Mouse (Mus musculus): Measurements from ENCODE around the gene Xpo1. TPM values are rescaled to one million over a fixed set of nuclear protein-coding genes. Genes with fewer than 3 reads are reported as not detected.

Xpo1 gene
- polyA plus RNA-seq, 2 experiments: 25.7 to 50.3 TPM

GRCm38 (mm10) chr11:23236015-23236414, 19.8 kb upstream of the Xpo1 start:
- H3K4me1 ChIP-seq (replicated peaks; ENCODE audit: control insufficient read depth in 2 of 2, insufficient read depth in 2 of 2, low read length in 1 of 2): no peaks in the 10 kb centered on the region
- no peak for DNase-seq (ENCODE audit: low read depth in 3 of 3, low spot score in 3 of 3)
- ATAC-seq (ENCODE audit: insufficient read depth): no peak
- no peak overlapping the region for H3K4me3 ChIP-seq (ENCODE audit: insufficient read depth in 1 of 2, low read depth in 2 of 2, low read length in 2 of 2)
- 39% methylated on average over 4 of the region's 4 CpGs for WGBS (ENCODE audit: insufficient replicate concordance)
- H3K36me3 ChIP-seq (replicated peaks; ENCODE audit: control insufficient read depth, insufficient read depth, low read depth): no peaks in the 10 kb centered on the region
- no peaks in the 10 kb centered on the region for H3K27me3 ChIP-seq (ENCODE audit: control insufficient read depth, insufficient read depth, low read length)
- TF ChIP-seq EP300 (IDR thresholded peaks at IDR 0.05; ENCODE audit: low read depth) (no peak), CTCF (IDR thresholded peaks at IDR 0.05; ENCODE audit: low read depth) (no peak)
- H3K4me2 ChIP-seq (ENCODE audit: low read depth): no peak overlapping the region
- no peak overlapping the region for H3K9ac ChIP-seq (replicated peaks)
- H3K9me3 ChIP-seq (ENCODE audit: control insufficient read depth, low read length): no peaks in the 10 kb centered on the region
- no peak overlapping the region for H3K27ac ChIP-seq

- Histone ChIP-seq H3K27me3 (ENCODE audit: control insufficient read depth, insufficient read depth, low read length) (no peaks in the 10 kb centered on the region), H3K27ac (no peak overlapping the region), H3K4me2 (ENCODE audit: low read depth) (no peak overlapping the region), H3K4me3 (ENCODE audit: insufficient read depth in 1 of 2, low read depth in 2 of 2, low read length in 2 of 2) (no peak overlapping the region), H3K4me1 (replicated peaks; ENCODE audit: control insufficient read depth in 2 of 2, insufficient read depth in 2 of 2, low read length in 1 of 2) (peaks cover 7 to 17% of the 10 kb centered on the region in 2 experiments), H3K36me3 (replicated peaks; ENCODE audit: control insufficient read depth, insufficient read depth, low read depth) (no peaks in the 10 kb centered on the region), H3K9ac (replicated peaks) (no peak overlapping the region), H3K9me3 (ENCODE audit: control insufficient read depth, low read length) (no peaks in the 10 kb centered on the region)
- no peak for TF ChIP-seq CTCF (IDR thresholded peaks at IDR 0.05; ENCODE audit: low read depth)
- no peak for TF ChIP-seq EP300 (IDR thresholded peaks at IDR 0.05; ENCODE audit: low read depth)
- 85% methylated on average over 4 of the region's 4 CpGs for WGBS (ENCODE audit: insufficient replicate concordance)
- no peak for DNase-seq (ENCODE audit: low read depth in 3 of 3, low spot score in 3 of 3)
- ATAC-seq (ENCODE audit: insufficient read depth): no peak
These were observed 1.9 kb upstream of the Xpo1 start for GRCm38 (mm10) chr11:23253931-23254330.

GRCm38 (mm10) chr11:23254548-23254947, 1.3 kb upstream of the Xpo1 start:
- Histone ChIP-seq H3K4me2 (ENCODE audit: low read depth) (peak overlapping the region; percentile 67), H3K36me3 (replicated peaks; ENCODE audit: control insufficient read depth, insufficient read depth, low read depth) (no peaks in the 10 kb centered on the region), H3K27me3 (ENCODE audit: control insufficient read depth, insufficient read depth, low read length) (no peaks in the 10 kb centered on the region), H3K9me3 (ENCODE audit: control insufficient read depth, low read length) (no peaks in the 10 kb centered on the region), H3K4me1 (replicated peaks; ENCODE audit: control insufficient read depth in 2 of 2, insufficient read depth in 2 of 2, low read length in 1 of 2) (peaks cover 10 to 23% of the 10 kb centered on the region in 2 experiments), H3K9ac (replicated peaks) (peak overlapping the region; percentile 67), H3K4me3 (ENCODE audit: insufficient read depth in 1 of 2, low read depth in 2 of 2, low read length in 2 of 2) (peak overlapping the region; percentile 57 to 88), H3K27ac (peak overlapping the region; percentile 32)
- TF ChIP-seq CTCF (IDR thresholded peaks at IDR 0.05; ENCODE audit: low read depth): no peak
- TF ChIP-seq EP300 (IDR thresholded peaks at IDR 0.05; ENCODE audit: low read depth): no peak
- ATAC-seq (ENCODE audit: insufficient read depth) (no peak), DNase-seq (ENCODE audit: low read depth in 3 of 3, low spot score in 3 of 3) (peak in 1 of 3 experiments; percentile 44)
- WGBS (ENCODE audit: insufficient replicate concordance): 54% methylated on average over 4 of the region's 4 CpGs

GRCm38 (mm10) chr11:23255053-23255426, 801 bp upstream of the Xpo1 start:
- no peaks in the 10 kb centered on the region for H3K9me3 ChIP-seq (ENCODE audit: control insufficient read depth, low read length)
- no peak for ATAC-seq (ENCODE audit: insufficient read depth)
- H3K27ac ChIP-seq: peak overlapping the region; percentile 32
- WGBS (ENCODE audit: insufficient replicate concordance): 2% methylated on average over 24 of the region's 24 CpGs
- H3K27me3 ChIP-seq (ENCODE audit: control insufficient read depth, insufficient read depth, low read length): no peaks in the 10 kb centered on the region
- TF ChIP-seq EP300 (IDR thresholded peaks at IDR 0.05; ENCODE audit: low read depth) (no peak), CTCF (IDR thresholded peaks at IDR 0.05; ENCODE audit: low read depth) (no peak)
- no peak for DNase-seq (ENCODE audit: low read depth in 3 of 3, low spot score in 3 of 3)
- peak overlapping the region; percentile 57 to 88 for H3K4me3 ChIP-seq (ENCODE audit: insufficient read depth in 1 of 2, low read depth in 2 of 2, low read length in 2 of 2)
- H3K4me2 ChIP-seq (ENCODE audit: low read depth): peak overlapping the region; percentile 67
- no peaks in the 10 kb centered on the region for H3K36me3 ChIP-seq (replicated peaks; ENCODE audit: control insufficient read depth, insufficient read depth, low read depth)
- peak overlapping the region; percentile 67 for H3K9ac ChIP-seq (replicated peaks)
- H3K4me1 ChIP-seq (replicated peaks; ENCODE audit: control insufficient read depth in 2 of 2, insufficient read depth in 2 of 2, low read length in 1 of 2): peaks cover 12 to 26% of the 10 kb centered on the region in 2 experiments

- WGBS (ENCODE audit: insufficient replicate concordance): under 1% methylated on average over 44 of the region's 51 CpGs
- H3K4me3 ChIP-seq (ENCODE audit: insufficient read depth in 1 of 2, low read depth in 2 of 2, low read length in 2 of 2): peak overlapping the region; percentile 88 to 90
- H3K36me3 ChIP-seq (replicated peaks; ENCODE audit: control insufficient read depth, insufficient read depth, low read depth): peaks cover 1% of the 10 kb centered on the region; the same call in 1 of the 2 replicates
- TF ChIP-seq CTCF (IDR thresholded peaks at IDR 0.05; ENCODE audit: low read depth): no peak
- no peak for TF ChIP-seq EP300 (IDR thresholded peaks at IDR 0.05; ENCODE audit: low read depth)
- H3K4me2 ChIP-seq (ENCODE audit: low read depth): peak overlapping the region; percentile 88
- no peaks in the 10 kb centered on the region for H3K27me3 ChIP-seq (ENCODE audit: control insufficient read depth, insufficient read depth, low read length)
- ATAC-seq (ENCODE audit: insufficient read depth): peak; percentile 1; the same call in 1 of the 2 replicates
- H3K4me1 ChIP-seq (replicated peaks; ENCODE audit: control insufficient read depth in 2 of 2, insufficient read depth in 2 of 2, low read length in 1 of 2): peaks cover 21 to 34% of the 10 kb centered on the region in 2 experiments
- peak overlapping the region; percentile 95 for H3K27ac ChIP-seq
- H3K9me3 ChIP-seq (ENCODE audit: control insufficient read depth, low read length): no peaks in the 10 kb centered on the region
- peak overlapping the region; percentile 99 for H3K9ac ChIP-seq (replicated peaks)
- DNase-seq (ENCODE audit: low read depth in 3 of 3, low spot score in 3 of 3): peak in 1 of 3 experiments; percentile 31
These were observed 457 bp downstream of the Xpo1 start for GRCm38 (mm10) chr11:23256194-23256802.

All from liver, embryonic 14.5 days (tissue).